Mouse (Mus musculus): ENCODE measurements around the gene Polr2f.

Gene Polr2f

GRCm38 (mm10) chr15:79162301-79162700 is 21.5 kb downstream of the Polr2f start:
- no peak for DNase-seq (ENCODE audit: low spot score)

GRCm38 (mm10) chr15:79162822-79163221 is 22.0 kb downstream of the Polr2f start:
- DNase-seq (ENCODE audit: low spot score): no peak

DNA sequence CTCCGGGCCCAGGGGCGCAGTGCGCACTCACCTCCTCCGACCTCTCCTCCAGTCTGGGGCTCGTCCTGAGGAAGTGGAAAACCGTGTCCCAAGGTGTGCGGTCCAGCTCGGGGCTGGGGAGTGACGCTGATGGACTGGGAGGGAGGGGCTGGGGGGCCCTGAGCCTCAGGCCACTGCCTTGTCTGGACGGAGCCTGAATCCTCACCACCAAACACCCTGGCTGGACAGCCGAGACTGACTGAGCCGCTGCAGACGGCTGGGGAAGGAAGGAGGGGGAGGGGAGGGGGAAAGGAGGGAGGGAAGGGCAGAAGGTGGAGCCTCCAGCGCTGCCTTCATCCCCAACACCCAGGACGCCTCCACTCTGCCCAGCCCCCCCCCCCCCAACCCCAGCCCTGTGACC is 23.4 kb downstream of the Polr2f start:
- DNase-seq (ENCODE audit: low spot score): no peak

- DNase-seq (ENCODE audit: low spot score): no peak
Observed at GRCm38 (mm10) chr15:79165140-79165539, 24.3 kb downstream of the Polr2f start, which contains the start of gene Sox10. Sox10 (minus strand) TSS chr15:79165240.

GRCm38 (mm10) chr15:79166712-79167111 is 25.9 kb downstream of the Polr2f start:
- peak; percentile 43 for DNase-seq (ENCODE audit: low spot score)

GRCm38 (mm10) chr15:79176905-79177304 is 36.1 kb downstream of the Polr2f start:
- no peak for DNase-seq (ENCODE audit: low spot score)

GRCm38 (mm10) chr15:79185213-79185612 is 44.4 kb downstream of the Polr2f start:
- DNase-seq (ENCODE audit: low spot score): no peak

DNA sequence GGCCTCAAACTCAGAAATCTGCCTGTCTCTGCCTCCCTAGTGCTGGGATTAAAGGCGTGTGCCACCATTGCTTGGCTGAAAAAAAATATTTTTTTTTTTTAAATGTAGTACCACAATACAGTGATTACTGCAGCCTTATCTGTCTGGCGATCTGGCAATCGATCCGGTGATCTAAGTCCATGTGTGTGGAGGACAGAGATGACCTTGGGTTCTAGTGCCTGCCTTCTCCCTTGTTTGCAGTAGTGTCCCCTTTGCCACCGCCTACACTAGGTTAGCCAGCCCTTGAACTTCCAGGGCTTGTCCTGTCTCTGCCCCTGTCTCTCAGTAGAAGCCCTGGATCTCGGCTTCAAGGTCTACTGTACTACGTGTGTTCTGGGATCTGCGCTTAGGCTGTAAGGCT is 47.0 kb downstream of the Polr2f start:
- no peak for DNase-seq (ENCODE audit: low spot score)

DNA sequence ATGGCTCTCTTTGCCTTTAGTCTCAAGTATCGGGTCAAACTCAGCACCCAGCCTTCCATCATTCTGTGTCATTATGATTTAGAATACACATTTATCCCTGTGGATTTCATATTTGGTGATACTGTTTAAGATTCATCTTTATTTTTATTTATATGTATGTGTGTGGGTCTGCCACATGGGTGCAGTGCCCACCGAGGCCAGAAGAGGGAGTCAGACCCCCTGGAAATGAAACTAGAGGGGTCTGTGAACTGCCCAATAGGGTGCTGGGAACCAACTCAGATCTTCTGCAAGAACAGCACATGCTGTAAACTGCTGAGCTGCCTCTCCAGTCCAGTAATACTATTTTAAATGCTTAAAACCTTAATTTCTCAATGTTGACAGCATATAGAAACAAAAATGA is 50.6 kb downstream of the Polr2f start:
- DNase-seq (ENCODE audit: low spot score): no peak

DNA sequence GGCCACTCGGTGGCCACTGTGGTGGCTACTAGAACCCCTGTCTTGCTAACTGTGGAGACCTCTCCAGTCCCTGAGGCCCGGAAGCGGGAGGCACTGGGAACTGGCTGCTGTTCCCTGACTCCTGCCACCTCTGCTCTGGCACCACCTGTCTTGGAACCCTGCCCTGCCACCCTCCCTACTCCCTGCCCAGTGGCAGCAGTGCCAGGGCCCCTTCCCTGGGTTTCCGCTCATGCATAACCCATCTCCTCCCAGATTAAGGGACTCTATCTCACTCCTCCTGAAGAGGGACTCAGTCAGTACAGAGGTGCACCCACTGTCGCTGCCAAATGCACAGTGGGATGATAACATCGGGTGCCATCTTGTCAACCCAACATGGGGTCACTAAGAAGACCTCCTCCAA is 51.6 kb downstream of the Polr2f start:
- DNase-seq (ENCODE audit: low spot score): no peak

DNA sequence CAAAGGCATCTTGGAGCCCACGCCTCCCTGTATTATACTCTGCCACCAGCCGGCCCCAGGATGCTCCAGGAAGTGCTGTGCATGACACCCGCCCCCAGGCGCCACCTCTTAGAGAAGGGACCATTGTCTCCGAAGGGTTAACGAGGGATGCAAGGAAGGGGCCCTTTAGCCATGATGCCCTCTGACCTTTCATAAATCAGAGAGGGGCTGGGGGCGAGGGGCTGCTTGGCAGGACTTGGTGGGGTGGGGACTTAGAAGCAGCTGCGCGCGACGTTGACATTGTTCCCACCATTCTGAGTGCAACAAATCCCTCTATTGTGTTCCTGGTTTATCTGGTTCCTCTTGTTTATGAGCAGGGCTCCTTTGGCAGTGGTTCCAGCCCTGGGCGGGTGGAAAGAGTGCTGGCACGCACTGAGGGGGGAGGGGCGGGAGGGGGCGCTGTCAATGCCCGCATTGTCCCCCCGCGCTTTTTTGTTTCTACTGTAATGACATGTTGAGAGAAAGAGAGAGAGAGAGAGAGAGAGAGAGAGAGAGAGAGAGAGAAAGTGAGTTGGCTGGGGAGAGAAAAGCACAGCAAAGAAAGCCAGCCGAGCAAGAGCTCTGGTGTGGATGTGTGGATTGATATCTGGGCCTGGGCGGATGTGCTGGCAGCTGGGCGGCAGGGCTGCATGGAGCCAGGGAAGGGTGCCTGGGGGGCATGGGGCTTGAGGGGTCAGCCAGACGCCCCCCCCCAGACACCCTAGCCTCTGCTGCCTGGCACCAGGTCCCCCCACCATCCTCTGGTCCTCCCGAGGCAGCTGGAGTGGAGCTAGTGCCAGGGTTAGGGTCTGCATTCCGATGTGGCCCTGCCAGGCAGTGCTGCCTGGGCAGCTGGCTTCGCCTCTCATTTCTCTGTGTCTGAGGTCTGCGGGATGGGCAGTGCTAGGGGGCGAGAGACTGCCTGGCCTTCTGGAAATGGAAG is 52.4 kb downstream of the Polr2f start:
- DNase-seq (ENCODE audit: low spot score): peak; percentile 79

DNA sequence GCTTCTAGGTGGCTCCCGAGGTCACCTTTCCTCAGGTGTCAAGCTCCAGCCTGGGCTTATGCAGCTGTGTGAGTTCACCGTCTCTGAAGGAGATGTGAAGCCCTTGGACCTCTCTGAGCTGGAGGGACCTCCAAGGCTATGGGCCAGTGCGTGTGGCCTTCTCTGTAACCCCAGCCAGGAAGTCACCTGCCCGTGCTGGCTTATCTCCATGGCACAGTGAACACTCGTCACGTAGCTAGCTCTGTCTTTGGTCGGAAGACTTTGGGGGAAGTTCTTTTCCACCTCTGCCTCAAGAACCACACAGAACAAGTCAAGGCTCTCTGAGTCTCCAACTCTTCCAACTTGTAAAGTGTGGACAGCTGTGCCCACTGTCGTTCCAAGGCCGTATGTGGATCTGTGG is 53.2 kb downstream of the Polr2f start:
- DNase-seq (ENCODE audit: low spot score): no peak

- no peak for DNase-seq (ENCODE audit: low spot score)
Observed at GRCm38 (mm10) chr15:79194946-79195345, 54.1 kb downstream of the Polr2f start.

GRCm38 (mm10) chr15:79195492-79195891 is 54.7 kb downstream of the Polr2f start:
- no peak for DNase-seq (ENCODE audit: low spot score)

GRCm38 (mm10) chr15:79199390-79199976 is 58.7 kb downstream of the Polr2f start:
- no peak for DNase-seq (ENCODE audit: low spot score)
